Mouse (Mus musculus) heart, embryonic 11.5 days (tissue): Measurements from ENCODE around the gene Ate1. TPM values are rescaled to one million over a fixed set of nuclear protein-coding genes. Genes with fewer than 3 reads are reported as not detected.

Source experiments
- ATAC-seq: fragments of 200-750 bp; cut with Nextera tagmentation; replicated peaks from 2 replicates; pipeline ENCODE4 v1.8.0; 2017; ENCODE audit warnings: moderate library complexity; ENCODE audit not compliant: insufficient number of reproducible peaks, low FRiP score, low TSS enrichment
- H3K27ac ChIP-seq: fragments of 300-500 bp; sonication (generic); 2 replicates; pipeline ENCODE4 v1.5.1; 2014; ENCODE audit warnings: mild to moderate bottlenecking, low read depth, low read length
- H3K27me3 ChIP-seq: fragments of 300-500 bp; sonication (generic); 2 replicates; pipeline ENCODE4 v1.6.1; 2014; ENCODE audit warnings: mild to moderate bottlenecking, low read length, mixed read lengths; ENCODE audit not compliant: control insufficient read depth, insufficient read depth
- H3K36me3 ChIP-seq: fragments of 300-500 bp; sonication (generic); 2 replicates; pipeline ENCODE4 v1.6.1; 2014; ENCODE audit warnings: mild to moderate bottlenecking, low read length, moderate library complexity, mixed read lengths; ENCODE audit not compliant: control insufficient read depth, insufficient read depth
- H3K4me1 ChIP-seq: fragments of 300-500 bp; sonication (generic); 2 replicates; pipeline ENCODE4 v1.6.1; 2014; ENCODE audit warnings: low read length; ENCODE audit not compliant: control insufficient read depth, insufficient read depth
- H3K4me2 ChIP-seq: fragments of 300-500 bp; sonication (generic); 2 replicates; pipeline ENCODE4 v1.6.1; 2014; ENCODE audit warnings: mild to moderate bottlenecking, moderate library complexity
- H3K4me3 ChIP-seq: fragments of 300-500 bp; sonication (generic); 2 replicates; pipeline ENCODE4 v1.5.1; 2014; ENCODE audit warnings: low read depth, low read length
- H3K9ac ChIP-seq: fragments of 300-500 bp; sonication (generic); 2 replicates; pipeline ENCODE4 v1.6.1; 2014; ENCODE audit warnings: mild to moderate bottlenecking, low read depth, low read length, moderate library complexity
- H3K9me3 ChIP-seq: fragments of 300-500 bp; sonication (generic); replicated peaks from 2 replicates; pipeline ENCODE4 v1.6.1; 2016; ENCODE audit warnings: low read length; ENCODE audit not compliant: control insufficient read depth
- WGBS: fragments of 180-500 bp; shearing (Covaris S2); extraction: QIAGEN DNeasy Blood & Tissue Kit; methylation state at CpG from one replicate; pipeline ENCODE4 v1.1.7; 2014; ENCODE audit not compliant: insufficient replicate concordance; 5-methylcytosine and 5-hydroxymethylcytosine counted together
- polyA plus RNA-seq: library from polyadenylated mRNA; unstranded; fragments of >200 nt; fragmentation: Nextera tagmentation; extraction: Ambion mirVana; gene quantifications from 2 replicates; pipeline ENCODE4 v1.2.1, GENCODE M21; 2014

Ate1 gene
- 55.5 and 67.1 TPM in 2 replicates for polyA plus RNA-seq

DNA sequence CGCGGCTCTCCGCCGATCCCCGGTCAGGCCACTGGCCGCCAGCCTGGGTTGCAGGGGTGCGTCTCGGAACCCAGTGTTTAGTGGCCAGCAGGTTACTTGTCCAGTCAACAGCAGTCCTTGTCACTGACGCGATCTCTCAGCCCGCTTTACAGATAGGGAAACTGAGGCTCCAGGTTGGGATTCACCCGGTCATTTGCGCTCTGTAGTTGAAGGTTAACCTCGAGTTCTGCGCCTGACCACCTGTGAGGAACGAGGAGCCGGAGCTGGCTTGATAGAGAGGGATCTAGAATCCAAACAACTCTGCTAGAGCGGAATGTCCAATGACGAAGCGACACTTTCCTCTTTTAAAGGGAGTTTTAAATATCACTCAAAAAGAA lies at the start of gene Ate1:
Gene Ate1, minus strand, starts transcription at position 321 of the 377 bp plus-strand sequence.
- ATAC-seq: no peak
- Histone ChIP-seq H3K9ac (peak within 1 kb of the TSS; percentile 98), H3K27me3 (no peaks in the 10 kb centered on the region), H3K36me3 (no peaks in the 10 kb centered on the region), H3K27ac (peak within 1 kb of the TSS; percentile 97), H3K4me3 (peak within 1 kb of the TSS; percentile 87), H3K9me3 (no peaks in the 10 kb centered on the region), H3K4me1 (peaks cover 14% of the 10 kb centered on the region), H3K4me2 (peak within 1 kb of the TSS; percentile 83)
- 21% methylated on average over 20 of the region's 20 CpGs for WGBS

DNA sequence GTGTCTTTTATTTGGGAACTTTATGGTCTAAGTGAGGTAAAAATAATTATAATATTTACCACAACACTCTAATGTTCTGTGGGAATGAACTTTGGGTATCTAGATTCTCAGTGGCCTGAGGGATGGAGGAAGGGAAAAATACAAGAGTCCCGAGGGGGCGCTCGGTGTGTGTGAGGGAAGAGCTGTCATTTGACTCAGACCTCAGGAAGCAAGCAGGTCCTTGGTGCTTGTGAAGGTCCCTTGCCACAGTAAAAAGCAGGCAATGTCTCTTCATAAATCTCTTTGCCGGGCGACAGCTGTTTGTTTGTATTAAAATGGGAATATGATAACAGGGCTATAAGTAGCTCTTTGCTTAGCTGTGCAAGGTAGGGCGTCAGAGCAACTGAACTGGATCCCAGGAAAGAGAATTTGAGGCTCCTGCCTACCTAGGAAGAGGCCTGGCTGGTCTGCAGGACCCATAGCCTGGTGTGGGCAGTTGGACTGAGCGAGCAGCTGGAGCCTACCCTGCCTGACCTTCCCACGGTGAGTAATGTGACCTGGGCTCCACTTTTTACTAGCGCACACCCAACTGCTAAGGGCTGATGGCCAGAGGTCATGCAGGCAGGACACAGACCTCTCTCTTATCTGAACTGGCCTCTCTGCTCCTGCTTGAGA lies 48.7 kb upstream of the Ate1 start:
- WGBS: 41% methylated on average over 9 of the region's 9 CpGs
- ATAC-seq: no peak

DNA sequence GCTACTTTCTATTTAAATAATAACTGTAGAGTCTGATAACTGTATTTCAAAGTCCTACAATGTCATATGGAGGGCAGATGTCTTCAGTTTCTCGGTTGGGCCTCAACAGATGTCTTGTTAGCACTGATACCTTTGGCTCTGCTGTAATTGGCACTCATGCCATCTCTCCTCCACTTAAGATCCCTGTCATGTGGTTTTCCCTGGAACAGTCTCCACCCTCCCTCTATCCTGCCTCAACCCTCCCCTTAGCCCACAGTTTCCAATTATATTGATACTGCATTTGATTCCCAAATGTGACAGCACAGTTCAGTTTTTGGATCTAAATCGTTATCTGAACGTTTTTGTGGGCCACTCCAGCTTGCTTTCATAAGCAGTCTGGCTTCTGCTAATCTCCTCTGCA lies 44.4 kb upstream of the Ate1 start:
- H3K4me3 ChIP-seq: no peak overlapping the region
- peaks cover 5% of the 10 kb centered on the region for H3K4me1 ChIP-seq
- no peaks in the 10 kb centered on the region for H3K27me3 ChIP-seq
- no peak overlapping the region for H3K9ac ChIP-seq
- H3K9me3 ChIP-seq: no peaks in the 10 kb centered on the region
- no peak overlapping the region for H3K4me2 ChIP-seq
- ATAC-seq: no peak
- 52% methylated on average over 3 of the region's 3 CpGs for WGBS
- no peaks in the 10 kb centered on the region for H3K36me3 ChIP-seq
- H3K27ac ChIP-seq: no peak overlapping the region

More for the DNA sequence above, 48.7 kb upstream of the Ate1 start:
- no peaks in the 10 kb centered on the region for H3K9me3 ChIP-seq
- no peak overlapping the region for H3K4me3 ChIP-seq
- H3K27me3 ChIP-seq: no peaks in the 10 kb centered on the region
- H3K27ac ChIP-seq: no peak overlapping the region
- H3K4me1 ChIP-seq: peaks cover 5% of the 10 kb centered on the region
- H3K4me2 ChIP-seq: no peak overlapping the region
- H3K9ac ChIP-seq: no peak overlapping the region
- no peaks in the 10 kb centered on the region for H3K36me3 ChIP-seq

DNA sequence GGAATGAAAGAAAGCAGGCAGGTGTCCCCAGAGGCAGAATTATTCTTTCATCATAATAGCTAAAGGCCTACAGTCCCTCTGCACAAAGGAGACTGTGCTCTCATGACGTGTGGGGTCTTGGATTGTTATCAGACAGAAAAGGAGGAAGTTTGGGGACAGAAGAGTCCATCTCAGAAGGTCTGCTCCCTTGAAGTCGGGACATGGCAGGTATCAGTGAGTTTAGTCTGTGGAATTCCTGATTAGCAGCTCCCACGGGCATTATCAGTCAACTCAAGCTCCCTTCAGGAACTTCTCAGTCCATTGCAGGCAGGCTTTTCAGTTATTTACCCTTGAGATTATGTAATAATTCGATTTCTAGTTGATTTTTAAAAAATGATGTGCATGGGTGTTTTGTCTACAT lies 43.7 kb upstream of the Ate1 start:
- no peak overlapping the region for H3K9ac ChIP-seq
- no peaks in the 10 kb centered on the region for H3K36me3 ChIP-seq
- ATAC-seq: no peak

DNA sequence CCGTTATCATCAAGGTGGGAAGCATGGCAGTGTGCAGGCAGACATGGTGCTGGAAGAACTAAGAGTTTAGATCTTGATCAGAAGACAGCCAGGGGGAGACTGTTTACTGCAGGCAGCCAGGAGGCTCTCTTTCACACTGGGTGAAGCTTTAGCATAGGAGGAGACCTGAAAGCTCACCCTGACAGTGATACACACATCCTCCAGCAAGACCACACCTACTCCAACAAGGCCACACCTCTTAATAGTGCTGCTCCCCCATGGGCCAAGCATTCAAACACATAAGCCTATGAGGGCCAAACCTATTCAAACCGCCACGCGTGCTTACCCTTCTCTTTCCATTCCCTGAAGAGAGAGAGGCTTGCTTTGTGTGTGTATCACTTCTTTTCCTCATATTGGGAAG lies 43.1 kb upstream of the Ate1 start:
- Histone ChIP-seq H3K27me3 (no peaks in the 10 kb centered on the region), H3K27ac (no peak overlapping the region), H3K4me2 (no peak overlapping the region), H3K4me3 (no peak overlapping the region), H3K9ac (no peak overlapping the region), H3K36me3 (no peaks in the 10 kb centered on the region), H3K9me3 (no peaks in the 10 kb centered on the region), H3K4me1 (no peaks in the 10 kb centered on the region)
- ATAC-seq: no peak
- WGBS: 77% methylated on average over 4 of the region's 4 CpGs

More for the DNA sequence above, 43.7 kb upstream of the Ate1 start:
- Histone ChIP-seq H3K4me3 (no peak overlapping the region), H3K27ac (no peak overlapping the region), H3K9me3 (no peaks in the 10 kb centered on the region), H3K27me3 (no peaks in the 10 kb centered on the region), H3K4me1 (peaks cover 2% of the 10 kb centered on the region; the same call in 1 of the 2 replicates), H3K4me2 (no peak overlapping the region)
- WGBS: 44% methylated on average over 4 of the region's 4 CpGs

DNA sequence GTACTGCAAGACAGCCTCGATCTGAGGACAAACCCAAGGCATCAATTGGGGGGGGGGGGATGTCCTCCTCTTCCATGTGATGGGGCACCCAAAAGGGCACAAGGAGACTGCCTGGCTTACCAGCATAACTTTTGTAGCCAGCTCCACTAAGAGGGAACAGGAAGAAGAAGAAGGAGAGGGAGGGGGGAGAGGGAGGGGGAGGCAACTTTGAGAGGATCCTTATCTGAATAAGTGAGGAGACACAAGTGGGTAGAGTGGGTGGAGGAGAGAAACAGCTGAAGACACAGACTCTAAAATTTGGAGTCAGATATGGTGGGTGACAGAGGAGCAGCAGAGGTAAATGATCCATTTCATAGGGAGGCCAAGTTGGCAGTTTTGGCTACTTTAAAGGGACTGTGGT lies 40.8 kb upstream of the Ate1 start:
- Histone ChIP-seq H3K9me3 (no peaks in the 10 kb centered on the region), H3K27ac (no peak overlapping the region), H3K36me3 (no peaks in the 10 kb centered on the region), H3K4me1 (no peaks in the 10 kb centered on the region), H3K9ac (no peak overlapping the region), H3K27me3 (no peaks in the 10 kb centered on the region), H3K4me3 (no peak overlapping the region), H3K4me2 (no peak overlapping the region)
- 67% methylated on average over 1 of the region's 1 CpGs for WGBS
- ATAC-seq: no peak

DNA sequence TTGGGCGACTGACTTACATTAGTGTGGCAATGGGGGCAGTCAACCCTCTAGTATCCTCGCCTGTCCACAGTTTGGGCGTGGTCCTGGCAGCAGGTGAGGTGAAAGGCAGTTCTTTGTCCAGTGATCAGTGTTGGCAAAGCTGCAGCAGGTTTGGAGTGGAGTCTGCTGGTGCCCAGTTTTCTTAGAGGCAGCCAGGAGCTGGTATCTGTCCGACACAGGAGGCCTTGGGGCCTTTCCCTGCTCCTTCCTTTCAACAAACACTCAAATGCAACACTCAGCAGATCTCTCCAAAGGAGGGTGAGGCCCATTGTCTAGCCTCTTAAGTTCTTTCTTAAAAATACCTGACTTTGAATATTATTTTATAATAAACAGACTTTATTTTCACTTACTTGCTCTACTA lies 38.4 kb upstream of the Ate1 start:
- H3K9me3 ChIP-seq: no peaks in the 10 kb centered on the region
- no peak overlapping the region for H3K9ac ChIP-seq
- ATAC-seq: no peak
- no peaks in the 10 kb centered on the region for H3K27me3 ChIP-seq
- H3K36me3 ChIP-seq: no peaks in the 10 kb centered on the region
- H3K27ac ChIP-seq: no peak overlapping the region
- no peak overlapping the region for H3K4me2 ChIP-seq
- no peak overlapping the region for H3K4me3 ChIP-seq
- WGBS: 72% methylated on average over 4 of the region's 4 CpGs
- H3K4me1 ChIP-seq: no peaks in the 10 kb centered on the region

DNA sequence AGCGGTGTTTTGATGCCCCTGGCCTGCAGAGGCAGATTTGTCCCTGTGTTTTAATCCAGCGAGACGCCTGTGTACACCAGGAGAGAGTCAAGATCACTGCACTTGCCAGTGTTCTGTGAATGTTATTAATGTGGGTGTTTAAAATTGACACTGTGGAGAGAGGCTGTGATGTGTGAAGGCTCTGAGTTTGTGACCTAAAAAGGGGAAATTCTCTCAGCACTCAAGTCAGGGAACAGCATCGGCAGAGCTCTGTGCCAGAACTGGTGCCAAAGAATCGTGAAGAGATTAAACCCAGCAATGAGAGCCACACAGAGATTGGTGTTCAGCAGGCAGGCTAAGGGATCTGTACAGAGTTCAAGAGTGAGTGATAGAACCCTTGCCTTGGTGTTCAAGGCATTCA lies 35.4 kb upstream of the Ate1 start:
- Histone ChIP-seq H3K27ac (no peak overlapping the region), H3K4me2 (no peak overlapping the region), H3K27me3 (no peaks in the 10 kb centered on the region), H3K4me1 (peaks cover 3% of the 10 kb centered on the region; the same call in 1 of the 2 replicates), H3K9me3 (no peaks in the 10 kb centered on the region), H3K9ac (no peak overlapping the region), H3K4me3 (no peak overlapping the region), H3K36me3 (no peaks in the 10 kb centered on the region)
- no peak for ATAC-seq
- whole genome bisulfite sequencing: 79% methylated on average over 5 of the region's 5 CpGs

DNA sequence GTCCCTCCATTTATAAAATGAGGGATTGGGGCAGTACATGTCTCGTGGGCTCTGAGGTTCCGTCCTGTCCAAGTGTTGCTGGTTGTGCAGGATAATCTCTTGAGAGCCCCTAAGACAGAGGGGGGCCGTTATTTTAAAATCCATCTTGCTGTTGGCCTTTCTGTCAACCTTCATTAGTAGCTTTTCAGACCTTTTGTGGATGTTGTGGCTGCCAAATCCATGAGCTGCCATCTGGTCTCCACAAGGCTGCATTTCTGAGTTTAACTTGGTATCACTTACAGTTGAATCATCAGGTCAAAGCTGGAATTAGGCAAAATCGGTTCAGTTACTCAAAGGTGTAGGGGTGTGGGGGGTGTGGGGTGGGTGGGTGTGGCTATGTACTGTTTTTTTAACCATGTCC lies 33.2 kb upstream of the Ate1 start:
- 67% methylated on average over 4 of the region's 4 CpGs for WGBS
- Histone ChIP-seq H3K27ac (no peak overlapping the region), H3K4me3 (no peak overlapping the region), H3K9ac (no peak overlapping the region), H3K4me2 (no peak overlapping the region), H3K36me3 (no peaks in the 10 kb centered on the region), H3K4me1 (peaks cover 3% of the 10 kb centered on the region; the same call in 1 of the 2 replicates), H3K9me3 (no peaks in the 10 kb centered on the region), H3K27me3 (no peaks in the 10 kb centered on the region)
- ATAC-seq: no peak
